Mouse (Mus musculus) adipocyte (in vitro differentiated cells): ENCODE data around the gene Itfg1.
"Not testable (repeated sequence)": the region's sequence is repeated elsewhere in the genome, so short reads cannot be mapped to it uniquely, and the experiment has no call there.

Source experiments
- DNase-seq: peaks from one replicate; pipeline ENCODE4 v3.0.0-alpha.2; 2016; ENCODE audit warnings: low spot score

The Itfg1 gene

GRCm38 (mm10) chr8:85840657-85841488 lies at the start of gene Itfg1, which contains the start of gene Phkb:
Gene Itfg1, minus strand, starts transcription at chr8:85840921.
Gene Phkb, plus strand, starts transcription at chr8:85840959.
- peak; percentile 86 for DNase-seq

DNA sequence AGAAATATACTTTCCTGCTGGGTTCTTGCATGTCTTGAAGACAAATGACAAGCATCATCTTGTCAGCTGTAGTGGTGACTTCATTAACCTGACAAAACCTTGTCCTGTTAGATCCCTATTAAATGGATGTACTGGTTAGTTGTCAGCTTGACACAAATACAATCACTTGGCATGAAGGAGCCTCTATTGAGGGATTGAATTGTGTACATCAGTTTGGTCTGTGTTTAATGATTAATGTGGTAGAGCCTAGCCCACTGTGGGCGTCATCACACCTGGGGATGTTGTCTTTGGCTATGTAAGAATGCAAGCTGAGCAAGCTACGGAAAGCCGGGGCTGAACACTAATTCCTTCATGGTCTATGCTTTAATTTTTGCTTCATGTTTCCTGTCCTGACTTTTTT lies 44.1 kb upstream of the Itfg1 start:
- no peak for DNase-seq

DNA sequence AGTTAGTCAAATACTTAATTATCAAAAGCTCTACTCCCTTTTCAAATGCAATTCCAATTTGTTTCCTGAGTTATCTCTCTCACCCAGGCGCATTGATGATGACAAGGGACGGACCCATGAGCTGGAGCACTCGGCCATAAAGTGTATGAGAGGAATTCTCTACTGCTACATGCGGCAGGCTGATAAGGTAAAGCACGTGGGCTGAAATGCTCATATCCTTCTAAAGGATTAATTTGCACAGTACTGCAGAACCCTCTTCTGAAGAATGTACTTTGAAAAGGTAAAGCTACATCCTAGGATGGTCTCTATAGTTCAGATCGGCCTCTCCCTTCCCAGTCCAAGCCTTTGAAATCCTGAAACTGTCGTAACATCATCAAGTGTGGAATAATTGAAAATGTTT lies 38.9 kb upstream of the Itfg1 start:
- DNase-seq, result no peak

GRCm38 (mm10) chr8:85877976-85878375 lies 37.3 kb upstream of the Itfg1 start:
- DNase-seq, result no peak

DNA sequence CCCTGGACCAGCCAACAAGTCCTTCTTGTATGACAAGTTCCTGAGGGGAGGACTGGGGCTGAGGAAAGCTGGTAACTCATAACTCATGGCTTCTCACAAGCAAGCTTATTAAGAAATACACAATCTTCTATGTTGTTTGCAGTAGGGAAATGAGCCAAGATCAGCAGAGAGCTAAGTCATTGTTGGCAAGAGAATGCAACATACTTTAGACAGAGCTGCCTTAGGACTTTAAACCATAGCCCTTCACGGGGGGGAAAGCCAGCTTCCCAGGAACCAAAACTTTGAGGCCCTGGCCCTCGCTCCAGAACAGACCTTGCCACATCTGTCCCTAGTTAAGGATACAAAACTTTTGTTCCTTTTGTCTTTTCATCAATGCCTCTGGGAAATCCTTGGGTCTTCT lies 30.9 kb upstream of the Itfg1 start:
- peak; percentile 97 for DNase-seq

- DNase-seq, result peak; percentile 48
Observed at GRCm38 (mm10) chr8:85862381-85862780, 21.7 kb upstream of the Itfg1 start.

- DNase-seq, result peak; percentile 32
Observed at GRCm38 (mm10) chr8:85860612-85861011, 19.9 kb upstream of the Itfg1 start.

GRCm38 (mm10) chr8:85857227-85857896 lies 16.6 kb upstream of the Itfg1 start:
- DNase-seq, result not testable (repeated sequence)

- DNase-seq, result no peak
Observed at GRCm38 (mm10) chr8:85854220-85855123, 13.8 kb upstream of the Itfg1 start.

DNA sequence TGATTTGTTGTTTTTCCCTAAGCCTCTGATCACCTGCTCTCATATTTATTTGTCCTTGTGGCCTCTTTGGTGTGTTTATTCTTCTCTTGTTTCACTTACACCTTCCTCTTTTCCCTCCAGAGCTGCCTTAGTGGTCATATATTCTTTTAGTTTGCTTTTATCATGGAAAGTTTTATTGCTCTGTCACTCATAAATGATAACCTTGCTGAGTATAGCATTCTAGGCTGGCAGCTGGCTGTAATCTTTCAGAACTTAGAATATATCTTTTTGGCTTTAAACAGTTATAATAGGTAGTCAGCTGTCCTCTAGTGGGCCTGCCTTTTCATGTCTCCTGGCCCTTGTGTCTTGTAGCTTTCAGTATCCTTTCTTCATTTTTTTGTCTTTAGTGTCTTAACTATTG lies 5.2 kb upstream of the Itfg1 start:
- no peak for DNase-seq

DNA sequence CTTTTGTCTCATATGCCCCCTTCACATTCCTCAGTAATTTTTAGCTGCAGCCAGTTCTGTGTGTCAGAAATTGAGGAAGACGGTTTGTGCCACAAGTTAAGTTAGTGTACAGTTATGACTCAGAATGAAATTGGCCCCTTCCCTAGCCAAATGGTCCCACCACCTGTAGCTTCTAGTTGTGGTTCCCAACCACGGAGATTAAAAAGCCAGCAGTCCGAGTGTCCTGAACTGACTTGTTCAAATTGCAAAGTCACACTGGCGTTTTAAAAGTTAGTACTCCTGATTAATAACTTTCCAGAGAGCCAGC lies 721 bp upstream of the Itfg1 start:
- no peak for DNase-seq

DNA sequence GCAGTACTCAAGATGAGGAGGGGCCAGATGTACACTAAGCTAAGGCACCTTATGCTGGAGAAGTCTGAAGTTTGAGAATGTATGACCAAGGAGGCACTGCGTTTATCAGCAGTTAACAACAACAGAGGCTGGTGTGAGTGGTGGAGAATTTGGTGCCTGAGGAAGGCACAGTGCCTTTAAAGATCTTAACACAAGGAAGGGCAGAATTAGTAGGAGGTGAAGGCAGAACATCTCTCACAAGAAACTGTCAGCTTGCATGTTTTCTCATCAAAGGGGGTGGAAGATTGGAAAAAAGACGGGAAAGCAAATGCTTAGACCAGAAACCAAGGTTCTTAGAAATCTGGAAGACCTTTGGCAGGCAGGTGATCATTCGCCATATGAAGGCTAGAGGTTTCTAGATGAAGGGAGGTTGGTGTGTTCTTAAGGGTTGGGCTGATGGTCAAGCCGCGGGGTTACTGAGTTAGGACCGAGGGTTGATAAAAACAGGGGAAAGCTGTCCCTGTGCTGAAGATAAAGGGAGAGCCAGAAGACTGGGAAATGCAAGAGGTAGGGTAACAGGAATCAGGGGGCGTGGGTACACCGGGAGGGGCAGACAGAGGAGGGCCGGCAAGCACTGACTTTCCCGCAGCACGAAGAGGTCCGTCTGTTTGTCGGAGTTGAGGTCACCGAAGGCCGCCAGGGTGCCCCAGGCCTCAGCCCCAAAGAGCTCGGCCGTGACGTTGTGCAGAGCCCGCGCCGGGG lies 635 bp downstream of the Itfg1 start:
- no peak for DNase-seq

GRCm38 (mm10) chr8:85813621-85814020 lies 27.1 kb downstream of the Itfg1 start:
- DNase-seq, result no peak

DNA sequence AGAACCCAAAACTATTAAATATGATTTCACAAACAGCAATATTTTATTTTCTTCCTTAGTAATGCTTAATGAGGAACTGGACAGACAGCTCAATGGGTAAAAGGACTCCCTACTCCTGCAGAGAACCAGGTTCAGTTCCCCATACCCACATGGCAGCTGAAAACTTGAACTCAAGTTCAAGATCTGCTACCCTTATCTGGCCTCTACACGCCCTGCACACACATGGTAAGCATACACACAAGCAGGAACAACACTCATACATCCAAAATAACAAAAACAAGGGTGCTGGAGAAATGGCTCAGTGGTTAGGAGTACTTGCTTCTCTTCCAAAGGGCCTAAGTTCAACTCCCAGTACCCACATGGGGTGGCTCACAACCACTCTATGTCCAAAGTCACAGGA lies 39.3 kb downstream of the Itfg1 start:
- DNase-seq, result no peak

DNA sequence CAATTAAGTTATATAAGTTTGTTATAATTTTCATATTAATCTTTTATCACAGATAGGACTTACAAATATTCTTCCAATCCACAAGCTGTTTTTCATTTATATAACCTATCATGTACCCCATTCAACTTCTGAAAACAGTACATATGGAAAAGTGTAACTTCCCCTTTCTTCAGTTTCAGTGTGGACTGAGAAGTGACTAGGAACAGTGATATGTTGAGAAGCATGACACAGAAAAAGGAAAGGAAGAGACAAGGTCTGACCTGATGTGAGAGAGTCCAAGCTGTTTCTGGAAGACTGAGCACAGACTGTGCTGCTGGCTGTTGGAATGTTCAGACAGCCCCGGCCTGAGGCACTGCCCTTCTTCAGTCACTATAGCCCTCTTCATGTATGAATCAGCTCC lies 40.6 kb downstream of the Itfg1 start:
- no peak for DNase-seq

- DNase-seq, result not testable (repeated sequence)
Observed at GRCm38 (mm10) chr8:85796392-85796791, 44.3 kb downstream of the Itfg1 start.

DNA sequence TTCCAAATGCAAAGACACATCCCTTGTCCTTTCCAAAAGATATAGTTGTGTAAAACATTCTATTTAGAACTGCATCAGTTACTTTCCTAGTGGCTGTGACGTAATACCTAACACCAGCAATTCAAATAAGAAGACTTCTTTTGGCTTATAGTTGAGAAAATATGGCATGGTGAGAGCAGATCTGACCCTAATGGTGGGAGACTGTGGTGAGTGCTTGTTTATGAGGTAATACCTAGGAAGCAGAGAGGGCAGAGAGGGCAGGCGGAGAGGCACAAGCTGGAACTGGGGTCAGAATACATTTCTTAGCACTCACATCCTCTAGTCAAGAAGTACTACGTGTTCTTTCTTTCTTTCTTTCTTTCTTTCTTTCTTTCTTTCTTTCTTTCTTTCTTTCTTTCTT lies 52.4 kb downstream of the Itfg1 start:
- no peak for DNase-seq

DNA sequence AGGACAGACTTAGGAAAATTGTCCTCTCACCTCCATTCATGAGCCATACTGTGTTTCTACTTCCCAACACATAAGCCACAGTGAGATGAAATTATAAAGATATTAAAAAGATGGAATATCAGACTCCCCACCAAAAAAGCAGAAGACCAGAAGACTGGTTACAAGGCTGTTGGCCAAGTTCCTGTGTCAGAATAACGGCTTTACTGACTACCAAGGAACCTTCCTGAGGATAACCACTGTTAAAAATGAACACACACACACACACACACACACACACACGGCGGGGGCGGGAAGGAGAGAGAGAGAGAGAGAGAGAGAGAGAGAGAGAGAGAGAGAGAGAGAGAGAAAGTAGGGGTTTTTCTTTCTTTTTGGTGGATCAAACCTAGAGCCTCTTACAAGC lies 52.8 kb downstream of the Itfg1 start:
- no peak for DNase-seq

DNA sequence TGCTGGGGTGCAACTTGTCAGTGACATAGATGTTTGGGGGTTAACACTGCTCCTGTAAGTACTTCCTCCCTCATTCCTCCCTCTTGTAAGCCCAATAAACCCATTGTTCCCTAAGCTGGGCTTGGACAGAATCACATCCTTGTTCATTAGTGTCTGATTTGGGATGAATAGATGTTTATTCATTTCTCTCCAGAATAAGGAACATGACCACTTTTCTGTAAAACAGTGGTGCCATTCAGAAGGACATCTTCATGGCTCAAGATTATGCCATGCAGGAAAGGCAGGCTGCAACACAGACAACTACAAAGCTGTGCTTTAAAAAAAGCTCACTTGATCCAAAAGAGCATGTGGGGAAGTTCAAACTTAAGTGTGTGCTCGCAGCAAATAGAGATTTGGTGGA lies 55.2 kb downstream of the Itfg1 start:
- no peak for DNase-seq

DNA sequence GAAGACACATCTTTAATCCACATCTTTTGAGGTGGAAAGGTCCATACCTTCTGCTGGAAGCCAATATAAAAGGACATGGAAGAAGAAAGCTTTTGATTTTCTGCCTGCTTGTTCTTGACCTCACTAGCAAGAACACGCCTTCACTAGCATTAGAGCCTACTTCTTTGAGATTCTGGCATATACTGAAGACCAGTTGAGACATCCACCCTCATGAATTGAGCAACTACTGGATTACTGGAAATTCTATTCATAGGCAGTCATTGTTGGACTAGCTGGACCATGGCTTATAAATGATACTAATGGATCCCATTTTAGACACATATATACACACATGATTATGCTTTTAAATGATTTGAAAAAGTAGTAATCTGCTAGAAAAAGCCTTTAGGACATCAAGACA lies 56.9 kb downstream of the Itfg1 start:
- DNase-seq, result peak; percentile 32

- DNase-seq, result no peak
Observed at GRCm38 (mm10) chr8:85780091-85780490, 60.6 kb downstream of the Itfg1 start.

DNA sequence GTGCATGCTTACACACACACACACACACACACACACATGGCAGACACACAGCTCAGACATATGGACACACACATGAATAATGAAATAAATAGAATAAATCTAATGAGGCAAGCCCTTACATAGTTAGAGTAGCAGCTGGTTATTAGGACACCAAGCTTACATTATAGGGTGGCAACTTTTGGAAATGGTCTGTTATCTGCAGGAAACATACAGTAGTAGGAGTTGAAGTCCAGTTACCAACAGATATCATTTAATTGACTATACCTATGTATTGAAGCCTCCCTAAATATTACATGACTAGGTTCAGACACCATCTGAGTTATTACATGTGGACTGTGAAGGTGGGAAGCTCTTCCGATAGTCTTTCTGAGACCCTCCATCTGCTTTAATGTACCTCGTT lies 95.7 kb downstream of the Itfg1 start:
- DNase-seq, result no peak
